Mouse (Mus musculus): ENCODE results near the gene Zdhhc7. TPM values are rescaled to one million over a fixed set of nuclear protein-coding genes. Genes with fewer than 3 reads are reported as not detected.

The Zdhhc7 gene
- polyA plus RNA-seq, 1 experiment: 172 TPM

DNA sequence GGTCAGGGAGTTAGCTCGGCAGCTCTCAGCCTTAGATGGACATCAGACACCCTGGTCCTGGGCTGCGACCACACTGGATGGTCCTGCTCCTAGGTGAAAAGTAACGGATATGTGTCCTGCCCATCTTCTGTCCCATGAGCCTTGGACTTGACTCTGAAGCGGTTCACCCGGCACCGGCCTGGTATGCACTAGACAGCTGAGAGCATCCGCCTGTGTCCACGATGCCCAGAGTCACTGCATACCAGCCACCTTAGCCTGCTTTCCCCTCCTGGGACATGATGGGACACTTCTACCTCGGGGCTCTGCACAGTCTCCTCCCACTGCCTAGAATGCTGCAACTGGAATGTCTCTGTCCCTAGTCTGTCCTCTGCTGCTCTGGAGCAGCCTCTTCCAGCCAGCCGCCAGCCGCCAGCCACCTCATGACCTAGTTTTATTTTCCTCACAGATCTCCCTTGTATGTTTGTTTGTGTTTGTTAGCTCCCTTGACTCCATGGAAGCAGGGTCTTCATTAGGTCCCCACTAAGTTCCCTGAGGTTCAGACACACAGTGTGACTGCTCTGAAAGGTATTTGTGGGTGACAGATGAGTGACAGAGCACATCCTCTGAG is 61.9 kb downstream of the Zdhhc7 start:
- TF ChIP-seq CTCF (IDR thresholded peaks at IDR 0.05; ENCODE audit: extremely low read depth, insufficient read length, insufficient replicate concordance, low read depth, low read length) (no peak), POLR2A (IDR thresholded peaks at IDR 0.05; ENCODE audit: low read depth, low read length) (no peak)
- H3K27ac ChIP-seq (ENCODE audit: insufficient read depth, low read depth, low read length): no peak overlapping the region
- WGBS: 70% methylated on average over 11 of the region's 11 CpGs

GRCm38 (mm10) chr8:120038741-120039140 is 62.5 kb downstream of the Zdhhc7 start:
- H3K27ac ChIP-seq (ENCODE audit: insufficient read depth, low read depth, low read length): no peak overlapping the region
- TF ChIP-seq POLR2A (IDR thresholded peaks at IDR 0.05; ENCODE audit: low read depth, low read length): no peak
- no peak for TF ChIP-seq CTCF (IDR thresholded peaks at IDR 0.05; ENCODE audit: extremely low read depth, insufficient read length, insufficient replicate concordance, low read depth, low read length)

More for the DNA sequence above, 61.9 kb downstream of the Zdhhc7 start:
- no peaks in the 10 kb centered on the region for H3K27me3 ChIP-seq (ENCODE audit: control insufficient read depth, insufficient read depth, low read length)
- H3K4me1 ChIP-seq (ENCODE audit: control insufficient read depth, insufficient read depth, insufficient read length, low read length): peaks cover 6% of the 10 kb centered on the region
- no peak overlapping the region for H3K4me3 ChIP-seq (ENCODE audit: low read depth, low read length)
- H3K36me3 ChIP-seq (ENCODE audit: control insufficient read depth, insufficient read depth, low read length): no peaks in the 10 kb centered on the region

GRCm38 (mm10) chr8:120037611-120038010 is 63.7 kb downstream of the Zdhhc7 start:
- TF ChIP-seq CTCF (IDR thresholded peaks at IDR 0.05; ENCODE audit: extremely low read depth, insufficient read length, insufficient replicate concordance, low read depth, low read length) (no peak), POLR2A (IDR thresholded peaks at IDR 0.05; ENCODE audit: low read depth, low read length) (no peak)
- H3K36me3 ChIP-seq (ENCODE audit: control insufficient read depth, insufficient read depth, low read length): no peaks in the 10 kb centered on the region
- 85% methylated on average over 8 of the region's 8 CpGs for WGBS
- no peak overlapping the region for H3K4me3 ChIP-seq (ENCODE audit: low read depth, low read length)
- H3K27ac ChIP-seq (ENCODE audit: insufficient read depth, low read depth, low read length): no peak overlapping the region
- H3K27me3 ChIP-seq (ENCODE audit: control insufficient read depth, insufficient read depth, low read length): no peaks in the 10 kb centered on the region
- peaks cover 6% of the 10 kb centered on the region for H3K4me1 ChIP-seq (ENCODE audit: control insufficient read depth, insufficient read depth, insufficient read length, low read length)

More at GRCm38 (mm10) chr8:120038741-120039140, 62.5 kb downstream of the Zdhhc7 start:
- 89% methylated on average over 12 of the region's 12 CpGs for WGBS
- no peak overlapping the region for H3K4me3 ChIP-seq (ENCODE audit: low read depth, low read length)
- no peaks in the 10 kb centered on the region for H3K36me3 ChIP-seq (ENCODE audit: control insufficient read depth, insufficient read depth, low read length)
- H3K27me3 ChIP-seq (ENCODE audit: control insufficient read depth, insufficient read depth, low read length): no peaks in the 10 kb centered on the region
- peaks cover 6% of the 10 kb centered on the region for H3K4me1 ChIP-seq (ENCODE audit: control insufficient read depth, insufficient read depth, insufficient read length, low read length)

GRCm38 (mm10) chr8:120037199-120037598 is 64.1 kb downstream of the Zdhhc7 start:
- no peaks in the 10 kb centered on the region for H3K27me3 ChIP-seq (ENCODE audit: control insufficient read depth, insufficient read depth, low read length)
- H3K4me3 ChIP-seq (ENCODE audit: low read depth, low read length): no peak overlapping the region
- WGBS: 78% methylated on average over 15 of the region's 15 CpGs
- H3K36me3 ChIP-seq (ENCODE audit: control insufficient read depth, insufficient read depth, low read length): no peaks in the 10 kb centered on the region
- peaks cover 6% of the 10 kb centered on the region for H3K4me1 ChIP-seq (ENCODE audit: control insufficient read depth, insufficient read depth, insufficient read length, low read length)
- TF ChIP-seq POLR2A (IDR thresholded peaks at IDR 0.05; ENCODE audit: low read depth, low read length): no peak
- H3K27ac ChIP-seq (ENCODE audit: insufficient read depth, low read depth, low read length): no peak overlapping the region

GRCm38 (mm10) chr8:120036578-120036977 is 64.7 kb downstream of the Zdhhc7 start:
- 52% methylated on average over 4 of the region's 4 CpGs for WGBS
- H3K27me3 ChIP-seq (ENCODE audit: control insufficient read depth, insufficient read depth, low read length): no peaks in the 10 kb centered on the region
- no peak for TF ChIP-seq CTCF (IDR thresholded peaks at IDR 0.05; ENCODE audit: extremely low read depth, insufficient read length, insufficient replicate concordance, low read depth, low read length)
- no peak for TF ChIP-seq POLR2A (IDR thresholded peaks at IDR 0.05; ENCODE audit: low read depth, low read length)
- 0 out of 2 replicates have a peak overlapping the region, but pooled peaks have one; percentile 13 for H3K27ac ChIP-seq (ENCODE audit: insufficient read depth, low read depth, low read length)
- H3K4me1 ChIP-seq (ENCODE audit: control insufficient read depth, insufficient read depth, insufficient read length, low read length): peaks cover 6% of the 10 kb centered on the region
- no peak overlapping the region for H3K4me3 ChIP-seq (ENCODE audit: low read depth, low read length)
- no peaks in the 10 kb centered on the region for H3K36me3 ChIP-seq (ENCODE audit: control insufficient read depth, insufficient read depth, low read length)

- TF ChIP-seq POLR2A (IDR thresholded peaks at IDR 0.05; ENCODE audit: low read depth, low read length) (no peak), CTCF (IDR thresholded peaks at IDR 0.05; ENCODE audit: extremely low read depth, insufficient read length, insufficient replicate concordance, low read depth, low read length) (no peak)
- Histone ChIP-seq H3K4me3 (ENCODE audit: low read depth, low read length) (no peak overlapping the region), H3K27ac (ENCODE audit: insufficient read depth, low read depth, low read length) (0 out of 2 replicates have a peak overlapping the region, but pooled peaks have one; percentile 13), H3K4me1 (ENCODE audit: control insufficient read depth, insufficient read depth, insufficient read length, low read length) (peaks cover 6% of the 10 kb centered on the region), H3K36me3 (ENCODE audit: control insufficient read depth, insufficient read depth, low read length) (no peaks in the 10 kb centered on the region), H3K27me3 (ENCODE audit: control insufficient read depth, insufficient read depth, low read length) (no peaks in the 10 kb centered on the region)
- 15% methylated on average over 9 of the region's 9 CpGs for WGBS
Observed at GRCm38 (mm10) chr8:120036111-120036510, 65.2 kb downstream of the Zdhhc7 start.

GRCm38 (mm10) chr8:120034471-120034870 is 66.8 kb downstream of the Zdhhc7 start:
- 74% methylated on average over 6 of the region's 6 CpGs for WGBS
- no peak overlapping the region for H3K27ac ChIP-seq (ENCODE audit: insufficient read depth, low read depth, low read length)
- H3K36me3 ChIP-seq (ENCODE audit: control insufficient read depth, insufficient read depth, low read length): no peaks in the 10 kb centered on the region
- H3K4me1 ChIP-seq (ENCODE audit: control insufficient read depth, insufficient read depth, insufficient read length, low read length): peaks cover 6% of the 10 kb centered on the region
- TF ChIP-seq CTCF (IDR thresholded peaks at IDR 0.05; ENCODE audit: extremely low read depth, insufficient read length, insufficient replicate concordance, low read depth, low read length) (no peak), POLR2A (IDR thresholded peaks at IDR 0.05; ENCODE audit: low read depth, low read length) (no peak)
- no peaks in the 10 kb centered on the region for H3K27me3 ChIP-seq (ENCODE audit: control insufficient read depth, insufficient read depth, low read length)
- no peak overlapping the region for H3K4me3 ChIP-seq (ENCODE audit: low read depth, low read length)

Measured in small intestine, adult 2 months (tissue).